Mouse (Mus musculus) left cerebral cortex, postnatal 25 days (tissue): Measurements from ENCODE around the gene Nudt2. TPM values are rescaled to one million over a fixed set of nuclear protein-coding genes. Genes with fewer than 3 reads are reported as not detected.

Experiments used
- DNase-seq, 2 experiments: peaks; one replicate each; pipeline ENCODE4 v3.0.0; 2022; ENCODE audit warnings: low spot score in 2 of 2, mixed read lengths in 1 of 2
- intact Hi-C: fragments of 180-260 bp; cut with DNase I; formaldehyde crosslinking; loops from one replicate; pipeline ENCODE4 v1.15.1; 2025
- total RNA-seq, 2 experiments: library from RNA; stranded (reverse); gene quantifications; 2 replicates each; pipeline ENCODE4 v1.2.3; 2021

The Nudt2 gene
- total RNA-seq, 2 experiments from 2014 or later = 24.7 to 26.4 TPM

GRCm38 (mm10) chr4:41513309-41513708, 48.4 kb downstream of the Nudt2 start:
- DNase-seq = no peak
- intact Hi-C loops = no loop called here

- no peak for DNase-seq
- intact Hi-C loops = no loop called here
Observed at GRCm38 (mm10) chr4:41513714-41514113, 48.8 kb downstream of the Nudt2 start.

- DNase-seq = no peak
- intact Hi-C loops = no loop called here
Observed at GRCm38 (mm10) chr4:41517233-41517632, 52.3 kb downstream of the Nudt2 start, which contains the start of gene 1110017D15Rik. 1110017D15Rik (minus strand) TSS chr4:41517333.

- DNase-seq = peak in 1 of 2 experiments; percentile 50
Observed at GRCm38 (mm10) chr4:41518349-41518748, 53.4 kb downstream of the Nudt2 start.

GRCm38 (mm10) chr4:41519195-41519594, 54.2 kb downstream of the Nudt2 start:
- DNase-seq = no peak
- intact Hi-C loops = no loop called here

More at GRCm38 (mm10) chr4:41518349-41518748, 53.4 kb downstream of the Nudt2 start:
- intact Hi-C loops = no loop called here

- intact Hi-C loops = loop anchor here (5.0 kb wide), 1 partner anchor 47 kb away; the partner anchor contains the start of genes Dnaic1 and Fam219a
- DNase-seq = no peak
Observed at GRCm38 (mm10) chr4:41520641-41521040, 55.7 kb downstream of the Nudt2 start.

- intact Hi-C loops = loop anchor here (5.0 kb wide), 1 partner anchor 45 kb away; the partner anchor contains the start of genes Dnaic1 and Fam219a
- no peak for DNase-seq
Observed at GRCm38 (mm10) chr4:41522136-41522535, 57.2 kb downstream of the Nudt2 start.

GRCm38 (mm10) chr4:41522788-41523187, 57.8 kb downstream of the Nudt2 start:
- peak; percentile 68 to 70 for DNase-seq
- intact Hi-C loops = loop anchor here (5.0 kb wide), 1 partner anchor 45 kb away; the partner anchor contains the start of genes Dnaic1 and Fam219a

GRCm38 (mm10) chr4:41523839-41524238, 58.9 kb downstream of the Nudt2 start:
- intact Hi-C loops = loop anchor here (2.0 to 5.0 kb wide), 2 partner anchors 43 to 91 kb away; partner anchors contain the start of genes Dnaic1 and Fam219a

GRCm38 (mm10) chr4:41524829-41525228, 59.9 kb downstream of the Nudt2 start:
- intact Hi-C loops = loop anchor here (2.0 to 5.0 kb wide), 2 partner anchors 42 to 90 kb away; partner anchors contain the start of genes Dnaic1 and Fam219a
- DNase-seq = no peak

More at GRCm38 (mm10) chr4:41523839-41524238, 58.9 kb downstream of the Nudt2 start:
- DNase-seq = no peak

GRCm38 (mm10) chr4:41526553-41526952, 61.6 kb downstream of the Nudt2 start:
- no peak for DNase-seq
- intact Hi-C loops = no loop called here

- intact Hi-C loops = no loop called here
- no peak for DNase-seq
Observed at GRCm38 (mm10) chr4:41527076-41527475, 62.1 kb downstream of the Nudt2 start.

- DNase-seq = no peak
- intact Hi-C loops = no loop called here
Observed at GRCm38 (mm10) chr4:41527996-41528395, 63.0 kb downstream of the Nudt2 start.

Other genes starting within 250 kb of the Nudt2 start
- 10 to 100 TPM; 36.6 to 46.2 TPM for gene Ubap2, start 190.0 kb upstream of the Nudt2 start, total RNA-seq
- gene Dcaf12, start 150.3 kb upstream of the Nudt2 start, total RNA-seq = 10 to 100 TPM; 46.1 to 48.0 TPM
- gene Ubap1, start 116.2 kb upstream of the Nudt2 start, total RNA-seq = 10 to 100 TPM; 47.5 to 48.4 TPM
- gene Kif24, start 264 bp upstream of the Nudt2 start, total RNA-seq = 1 to 10 TPM; 1.0 to 1.1 TPM
- gene AI464131, start 37.9 kb downstream of the Nudt2 start, total RNA-seq = 10 to 100 TPM; 31.6 to 36.9 TPM
- gene 1110017D15Rik, start 52.2 kb downstream of the Nudt2 start, total RNA-seq = 1 to 10 TPM; 3.9 to 5.8 TPM
- 100 to 1,000 TPM; 203 to 209 TPM for gene Fam219a, start 104.4 kb downstream of the Nudt2 start, total RNA-seq
- gene Dnaic1, start 104.6 kb downstream of the Nudt2 start, total RNA-seq = 1 to 10 TPM; 7.2 to 8.0 TPM
- gene Enho, start 175.2 kb downstream of the Nudt2 start, total RNA-seq = 10 to 100 TPM; 54.4 to 63.0 TPM
- 100 to 1,000 TPM in 1 of 2 experiments, 10 to 100 TPM in 1; 98.9 to 109 TPM for gene Cntfr, start 231.9 kb downstream of the Nudt2 start, total RNA-seq
- gene Il11ra1, start 234.8 kb downstream of the Nudt2 start, total RNA-seq = 10 to 100 TPM; 35.8 to 43.8 TPM
- gene Rpp25l, start 248.4 kb downstream of the Nudt2 start, total RNA-seq = 10 to 100 TPM; 26.8 to 31.3 TPM